Mouse (Mus musculus) stomach, postnatal 0 days (tissue): ENCODE data around the gene Lgi2. TPM values are rescaled to one million over a fixed set of nuclear protein-coding genes. Genes with fewer than 3 reads are reported as not detected.

Source experiments
- ATAC-seq: fragments of 200-750 bp; cut with Nextera tagmentation; 2 replicates; pipeline ENCODE4 v1.8.0; 2017; ENCODE audit not compliant: low FRiP score, low TSS enrichment
- DNase-seq: peaks from one replicate; pipeline ENCODE4 v3.0.0-alpha.2; 2016; ENCODE audit warnings: low spot score
- H3K27ac ChIP-seq: fragments of 300-500 bp; sonication (generic); replicated peaks from 2 replicates; pipeline ENCODE4 v1.5.1; 2014; ENCODE audit warnings: mild to moderate bottlenecking, control low read depth
- H3K27me3 ChIP-seq: fragments of 300-500 bp; sonication (generic); 2 replicates; pipeline ENCODE4 v1.6.1; 2014; ENCODE audit warnings: low read length; ENCODE audit not compliant: control insufficient read depth, insufficient read depth
- H3K36me3 ChIP-seq: fragments of 300-500 bp; sonication (generic); 2 replicates; pipeline ENCODE4 v1.6.1; 2014; ENCODE audit warnings: low read length, mixed read lengths; ENCODE audit not compliant: control insufficient read depth, insufficient read depth
- H3K4me1 ChIP-seq: fragments of 300-500 bp; sonication (generic); replicated peaks from 2 replicates; pipeline ENCODE4 v1.6.1; 2014; ENCODE audit warnings: antibody characterized with exemption; ENCODE audit not compliant: control insufficient read depth, insufficient read depth
- H3K4me2 ChIP-seq: fragments of 300-500 bp; sonication (generic); replicated peaks from 2 replicates; pipeline ENCODE4 v1.6.1; 2014; ENCODE audit warnings: low read depth, mild to moderate bottlenecking, control low read depth, moderate library complexity
- H3K4me3 ChIP-seq: fragments of 300-500 bp; sonication (generic); 2 replicates; pipeline ENCODE4 v1.5.1; 2014; ENCODE audit warnings: low read depth, low read length, control low read depth
- H3K9ac ChIP-seq: fragments of 300-500 bp; sonication (generic); 2 replicates; pipeline ENCODE4 v1.6.1; 2014; ENCODE audit warnings: mild to moderate bottlenecking, low read length, control low read depth, mixed read lengths
- H3K9me3 ChIP-seq: fragments of 300-500 bp; sonication (generic); 2 replicates; pipeline ENCODE4 v1.6.1; 2016; ENCODE audit warnings: low read length; ENCODE audit not compliant: control insufficient read depth
- CTCF ChIP-seq: IDR thresholded peaks from 2 replicates; pipeline ENCODE4 v1.5.1; 2016; ENCODE audit warnings: antibody characterized with exemption, low read depth, mild to moderate bottlenecking, moderate library complexity
- EP300 ChIP-seq: optimal IDR thresholded peaks from 2 replicates; pipeline ENCODE3; 2016; ENCODE audit warnings: antibody characterized with exemption
- WGBS: fragments of 180-500 bp; shearing (Covaris S2); extraction: QIAGEN DNeasy Blood & Tissue Kit; methylation state at CpG from one replicate; pipeline ENCODE4 v1.1.7; 2014; 5-methylcytosine and 5-hydroxymethylcytosine counted together
- polyA plus RNA-seq: library from polyadenylated mRNA; unstranded; fragments of >200 nt; fragmentation: Nextera tagmentation; extraction: Ambion mirVana; gene quantifications from 2 replicates; pipeline ENCODE4 v1.2.1, GENCODE M21; 2015

The Lgi2 gene
- polyA plus RNA-seq, 1 experiment from 2014 or later = 4.8 TPM

DNA sequence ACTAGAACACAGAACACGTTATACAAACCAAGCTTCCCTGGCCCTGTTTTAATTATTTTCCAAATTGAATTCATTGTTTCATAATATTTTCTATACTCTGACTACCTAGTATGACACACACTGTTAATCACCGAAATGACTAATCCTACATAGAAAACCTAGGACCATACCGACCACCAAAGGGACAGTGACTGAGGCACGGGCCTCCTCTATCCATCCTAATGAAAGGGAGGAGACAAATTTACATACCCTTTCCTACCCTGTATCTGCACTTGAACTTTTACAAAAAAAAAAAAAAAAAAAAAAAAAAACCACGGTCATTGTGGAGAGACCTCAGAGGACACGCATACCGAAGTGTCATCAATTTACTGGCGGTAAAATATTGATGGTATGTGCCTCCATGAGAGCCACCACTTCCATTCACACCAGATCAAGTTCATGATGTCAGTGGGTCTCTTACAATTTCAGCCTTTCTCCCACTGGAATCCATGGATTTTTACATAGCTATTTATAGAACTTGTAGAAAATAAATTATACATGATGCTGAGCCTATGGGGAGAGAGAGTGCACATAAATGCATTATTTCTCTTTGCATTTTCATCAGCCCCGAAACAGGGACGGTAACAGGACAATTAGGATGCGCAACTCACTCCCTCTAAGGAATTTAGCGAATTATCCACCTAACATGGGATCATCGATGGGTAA is 15.5 kb downstream of the Lgi2 start:
- Histone ChIP-seq H3K27ac (no peak overlapping the region), H3K27me3 (no peaks in the 10 kb centered on the region), H3K36me3 (0 out of 2 replicates have a peak, but pooled peaks cover 3% of the 10 kb centered on the region), H3K4me3 (no peak overlapping the region), H3K4me1 (no peaks in the 10 kb centered on the region), H3K9ac (no peak overlapping the region), H3K4me2 (no peak overlapping the region), H3K9me3 (no peaks in the 10 kb centered on the region)
- no peak for ATAC-seq
- no peak for DNase-seq
- WGBS = 77% methylated on average over 13 of the region's 13 CpGs
- TF ChIP-seq CTCF (no peak), EP300 (no peak)

- H3K27me3 ChIP-seq = no peaks in the 10 kb centered on the region
- H3K9me3 ChIP-seq = no peaks in the 10 kb centered on the region
- DNase-seq (no peak), ATAC-seq (no peak)
- H3K4me2 ChIP-seq = no peak overlapping the region
- H3K4me1 ChIP-seq = no peaks in the 10 kb centered on the region
- no peak overlapping the region for H3K9ac ChIP-seq
- no peak for TF ChIP-seq EP300
- TF ChIP-seq CTCF = peak; percentile 79
- 50% methylated on average over 3 of the region's 3 CpGs for WGBS
- H3K4me3 ChIP-seq = no peak overlapping the region
- no peak overlapping the region for H3K27ac ChIP-seq
- H3K36me3 ChIP-seq = no peaks in the 10 kb centered on the region
These were observed 19.3 kb downstream of the Lgi2 start for GRCm38 (mm10) chr5:52546950-52547349.

GRCm38 (mm10) chr5:52543770-52544169 is 22.5 kb downstream of the Lgi2 start:
- Histone ChIP-seq H3K4me1 (0 out of 2 replicates have a peak, but pooled peaks cover 4% of the 10 kb centered on the region), H3K36me3 (no peaks in the 10 kb centered on the region), H3K4me2 (no peak overlapping the region), H3K9me3 (no peaks in the 10 kb centered on the region), H3K4me3 (no peak overlapping the region), H3K27me3 (no peaks in the 10 kb centered on the region), H3K9ac (no peak overlapping the region), H3K27ac (no peak overlapping the region)
- ATAC-seq (no peak), DNase-seq (no peak)
- TF ChIP-seq EP300 (no peak), CTCF (no peak)
- WGBS = 78% methylated on average over 4 of the region's 4 CpGs

GRCm38 (mm10) chr5:52540186-52540585 is 26.1 kb downstream of the Lgi2 start:
- Histone ChIP-seq H3K9me3 (no peaks in the 10 kb centered on the region), H3K4me3 (no peak overlapping the region), H3K4me1 (0 out of 2 replicates have a peak, but pooled peaks cover 8% of the 10 kb centered on the region), H3K9ac (no peak overlapping the region), H3K36me3 (no peaks in the 10 kb centered on the region), H3K4me2 (no peak overlapping the region), H3K27me3 (no peaks in the 10 kb centered on the region), H3K27ac (no peak overlapping the region)
- DNase-seq (no peak), ATAC-seq (no peak)
- WGBS = 23% methylated on average over 3 of the region's 3 CpGs
- TF ChIP-seq CTCF (no peak), EP300 (no peak)

GRCm38 (mm10) chr5:52539483-52539882 is 26.8 kb downstream of the Lgi2 start:
- Histone ChIP-seq H3K4me2 (no peak overlapping the region), H3K9me3 (no peaks in the 10 kb centered on the region), H3K4me3 (no peak overlapping the region), H3K4me1 (0 out of 2 replicates have a peak, but pooled peaks cover 8% of the 10 kb centered on the region), H3K9ac (no peak overlapping the region), H3K36me3 (no peaks in the 10 kb centered on the region), H3K27ac (no peak overlapping the region), H3K27me3 (no peaks in the 10 kb centered on the region)
- DNase-seq = no peak
- ATAC-seq = peak; percentile 67; the same call in 1 of the 2 replicates
- no peak for TF ChIP-seq CTCF
- no peak for TF ChIP-seq EP300

- WGBS = 44% methylated on average over 7 of the region's 7 CpGs
These were observed 29.2 kb downstream of the Lgi2 start for GRCm38 (mm10) chr5:52537024-52537423.

More at GRCm38 (mm10) chr5:52537024-52537423, 29.2 kb downstream of the Lgi2 start:
- H3K36me3 ChIP-seq = no peaks in the 10 kb centered on the region
- TF ChIP-seq EP300 (no peak), CTCF (no peak)
- no peak overlapping the region for H3K27ac ChIP-seq
- H3K4me2 ChIP-seq = no peak overlapping the region
- ATAC-seq (peak; percentile 28; the same call in 1 of the 2 replicates), DNase-seq (peak; percentile 55)
- no peaks in the 10 kb centered on the region for H3K27me3 ChIP-seq
- no peak overlapping the region for H3K4me3 ChIP-seq
- no peaks in the 10 kb centered on the region for H3K9me3 ChIP-seq
- 0 out of 2 replicates have a peak, but pooled peaks cover 8% of the 10 kb centered on the region for H3K4me1 ChIP-seq
- H3K9ac ChIP-seq = no peak overlapping the region
